Mouse (Mus musculus): Measurements from ENCODE around the gene Shank3.

DNA sequence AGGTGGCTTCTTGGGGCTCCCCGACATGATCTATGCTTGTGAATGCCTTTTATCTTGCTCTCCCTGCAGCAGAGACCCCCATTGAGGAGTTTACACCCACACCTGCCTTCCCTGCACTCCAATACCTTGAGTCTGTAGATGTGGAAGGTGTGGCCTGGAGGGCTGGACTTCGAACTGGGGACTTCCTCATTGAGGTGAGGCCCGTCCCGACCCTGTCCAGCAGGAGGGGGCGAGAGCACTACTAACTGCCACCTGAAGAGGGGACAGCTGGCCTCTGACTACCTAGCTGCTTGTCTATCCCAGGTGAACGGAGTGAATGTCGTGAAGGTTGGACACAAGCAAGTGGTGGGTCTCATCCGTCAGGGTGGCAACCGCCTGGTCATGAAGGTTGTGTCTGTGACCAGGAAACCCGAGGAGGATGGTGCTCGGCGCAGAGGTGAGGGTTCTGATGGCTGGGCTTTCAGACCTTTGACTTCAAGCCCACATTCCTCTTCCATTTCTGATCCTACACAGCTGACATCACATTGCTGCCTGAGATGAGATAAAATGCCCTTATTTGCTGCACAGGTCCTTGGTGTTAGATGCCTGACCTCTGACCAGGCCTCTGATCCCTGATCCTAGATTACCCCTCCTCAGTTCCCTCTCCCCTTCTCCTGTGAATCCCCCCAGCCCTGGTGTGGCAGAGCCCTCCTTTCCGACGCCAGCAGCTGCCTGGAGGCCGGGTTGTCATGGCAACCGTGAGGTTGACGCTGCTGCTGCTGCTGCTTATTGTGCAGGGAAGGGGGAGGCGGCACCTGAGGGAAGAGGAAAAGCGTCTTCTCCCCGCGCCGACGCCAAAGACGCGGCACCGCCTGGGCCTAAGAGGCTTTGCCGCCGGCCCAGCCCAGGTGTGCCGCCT, 32.9 kb downstream of the Shank3 start:
- TF ChIP-seq TAL1 (IDR thresholded peaks at IDR 0.05; ENCODE audit: low read length) (no peak), GATA1 (IDR thresholded peaks at IDR 0.05; ENCODE audit: low read length) (no peak)

All from erythroblast, embryonic 14.5 days (primary cell).